Mouse (Mus musculus) neural tube, embryonic 11.5 days (tissue): ENCODE results near the gene Tab2. TPM values are rescaled to one million over a fixed set of nuclear protein-coding genes. Genes with fewer than 3 reads are reported as not detected.
"Not testable (repeated sequence)": the region's sequence is repeated elsewhere in the genome, so short reads cannot be mapped to it uniquely, and the experiment has no call there.

Experiments
- ATAC-seq: fragments of 200-750 bp; cut with Nextera tagmentation; 2 replicates; pipeline ENCODE4 v1.8.0; 2017; ENCODE audit warnings: moderate number of reproducible peaks, mild to moderate bottlenecking, moderate TSS enrichment, moderate library complexity; ENCODE audit not compliant: insufficient read depth, low FRiP score, low TSS enrichment
- DNase-seq: peaks from one replicate; pipeline ENCODE4 v3.0.0-alpha.2; 2015; ENCODE audit warnings: low spot score
- H3K27ac ChIP-seq: fragments of 300-500 bp; sonication (generic); 2 replicates; pipeline ENCODE4 v1.5.1; 2014; ENCODE audit warnings: low read depth, mild to moderate bottlenecking, low read length
- H3K27me3 ChIP-seq: fragments of 300-500 bp; sonication (generic); 2 replicates; pipeline ENCODE4 v1.6.1; 2014; ENCODE audit warnings: mild to moderate bottlenecking, low read length, mixed read lengths; ENCODE audit not compliant: control insufficient read depth, insufficient read depth
- H3K36me3 ChIP-seq: fragments of 300-500 bp; sonication (generic); 2 replicates; pipeline ENCODE4 v1.6.1; 2014; ENCODE audit warnings: mild to moderate bottlenecking, low read length, moderate library complexity, mixed read lengths; ENCODE audit not compliant: control insufficient read depth, insufficient read depth
- H3K4me1 ChIP-seq: fragments of 300-500 bp; sonication (generic); 2 replicates; pipeline ENCODE4 v1.6.1; 2014; ENCODE audit warnings: low read length, mixed read lengths; ENCODE audit not compliant: control insufficient read depth, insufficient read depth
- H3K4me2 ChIP-seq: fragments of 300-500 bp; sonication (generic); 2 replicates; pipeline ENCODE4 v1.6.1; 2014; ENCODE audit warnings: low read depth, mild to moderate bottlenecking, moderate library complexity
- H3K4me3 ChIP-seq: fragments of 300-500 bp; sonication (generic); 2 replicates; pipeline ENCODE4 v1.5.1; 2014; ENCODE audit warnings: low read depth, low read length
- H3K9ac ChIP-seq: fragments of 300-500 bp; sonication (generic); 2 replicates; pipeline ENCODE4 v1.6.1; 2014; ENCODE audit warnings: mild to moderate bottlenecking, low read length
- H3K9me3 ChIP-seq: fragments of 300-500 bp; sonication (generic); 2 replicates; pipeline ENCODE4 v1.6.1; 2016; ENCODE audit warnings: low read length; ENCODE audit not compliant: control insufficient read depth
- WGBS: fragments of 180-500 bp; shearing (Covaris S2); extraction: QIAGEN DNeasy Blood & Tissue Kit; methylation state at CpG from one replicate; pipeline ENCODE4 v1.1.7; 2014; 5-methylcytosine and 5-hydroxymethylcytosine counted together
- polyA plus RNA-seq: library from polyadenylated mRNA; unstranded; fragments of >200 nt; fragmentation: Nextera tagmentation; extraction: Ambion mirVana; gene quantifications from 2 replicates; pipeline ENCODE4 v1.2.1, GENCODE M21; 2014

Tab2 gene
- polyA plus RNA-seq, 1 experiment from 2014 or later = 23.9 TPM

DNA sequence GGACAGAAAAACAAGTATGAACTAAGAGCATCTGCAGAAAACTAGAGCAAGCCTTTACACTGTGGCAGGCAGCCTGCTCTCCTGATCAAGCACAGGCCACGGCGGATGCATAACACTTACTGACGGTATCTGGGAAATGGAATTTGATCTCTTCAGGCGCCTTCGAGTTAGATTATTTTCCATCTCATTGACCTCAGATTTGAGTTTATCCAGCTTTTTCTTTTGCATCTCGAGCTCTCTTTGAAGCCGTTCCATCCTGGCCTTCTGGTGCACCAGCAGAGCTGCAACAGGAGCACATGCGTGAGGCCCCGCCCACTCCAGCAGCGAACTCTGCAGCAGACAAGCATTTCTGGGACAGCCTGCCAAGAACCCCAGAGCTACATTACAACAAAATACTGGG, 44.8 kb downstream of the Tab2 start:
- no peaks in the 10 kb centered on the region for H3K27me3 ChIP-seq
- H3K36me3 ChIP-seq = peaks cover 10% of the 10 kb centered on the region; the same call in 1 of the 2 replicates
- DNase-seq (no peak), ATAC-seq (no peak)
- no peak overlapping the region for H3K4me3 ChIP-seq
- no peaks in the 10 kb centered on the region for H3K9me3 ChIP-seq
- no peak overlapping the region for H3K27ac ChIP-seq
- H3K4me1 ChIP-seq = no peaks in the 10 kb centered on the region
- no peak overlapping the region for H3K4me2 ChIP-seq
- WGBS = 87% methylated on average over 10 of the region's 10 CpGs
- H3K9ac ChIP-seq = no peak overlapping the region

DNA sequence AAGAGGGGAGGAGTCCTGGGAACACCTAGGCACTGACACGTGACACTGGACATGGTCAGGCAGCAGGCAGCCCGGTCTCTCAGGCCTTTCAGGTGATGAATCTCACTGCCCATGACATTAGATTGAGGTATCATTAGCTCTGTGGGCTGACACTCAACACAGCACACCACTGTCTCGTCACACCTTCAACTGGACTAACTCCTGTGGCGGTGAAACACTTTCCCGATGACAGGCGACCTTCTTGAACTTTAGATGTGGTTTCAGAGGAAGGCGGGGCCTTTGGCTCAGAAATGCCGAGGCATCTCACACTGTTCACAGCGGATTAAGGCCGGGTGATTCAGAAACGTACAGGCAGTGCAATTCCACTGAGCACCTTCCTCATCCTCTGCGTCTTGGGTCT, 48.9 kb downstream of the Tab2 start:
- WGBS = 92% methylated on average over 12 of the region's 12 CpGs
- ATAC-seq (no peak), DNase-seq (no peak)
- Histone ChIP-seq H3K4me2 (no peak overlapping the region), H3K27ac (no peak overlapping the region), H3K9ac (no peak overlapping the region), H3K27me3 (no peaks in the 10 kb centered on the region), H3K4me1 (no peaks in the 10 kb centered on the region), H3K9me3 (no peaks in the 10 kb centered on the region), H3K36me3 (peaks cover 13% of the 10 kb centered on the region), H3K4me3 (no peak overlapping the region)

DNA sequence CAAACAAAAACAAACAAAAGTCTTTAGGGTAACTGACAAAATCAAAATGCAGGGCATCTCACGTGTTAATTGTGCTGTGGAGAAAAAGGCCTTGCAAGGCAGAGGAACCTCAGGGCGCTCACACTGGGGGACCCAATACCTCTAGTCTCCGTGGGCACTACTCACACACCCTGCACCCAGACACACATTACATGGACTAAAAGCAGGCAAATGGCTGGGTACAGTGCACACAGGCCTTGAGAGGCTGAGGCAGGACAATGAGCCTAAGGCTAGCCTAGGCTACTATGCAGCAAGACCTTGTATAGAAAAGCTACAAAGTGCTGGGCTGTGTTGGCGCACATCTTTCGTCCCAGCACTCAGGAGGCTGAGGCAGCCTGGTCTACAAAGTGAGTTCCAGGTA, 51.9 kb downstream of the Tab2 start:
- H3K9ac ChIP-seq = no peak overlapping the region
- WGBS = 95% methylated on average over 5 of the region's 5 CpGs
- H3K4me1 ChIP-seq = no peaks in the 10 kb centered on the region
- no peak overlapping the region for H3K27ac ChIP-seq
- H3K4me3 ChIP-seq = no peak overlapping the region
- no peak overlapping the region for H3K4me2 ChIP-seq
- no peaks in the 10 kb centered on the region for H3K9me3 ChIP-seq
- H3K27me3 ChIP-seq = no peaks in the 10 kb centered on the region
- ATAC-seq (no peak), DNase-seq (no peak)
- H3K36me3 ChIP-seq = peaks cover 13% of the 10 kb centered on the region

DNA sequence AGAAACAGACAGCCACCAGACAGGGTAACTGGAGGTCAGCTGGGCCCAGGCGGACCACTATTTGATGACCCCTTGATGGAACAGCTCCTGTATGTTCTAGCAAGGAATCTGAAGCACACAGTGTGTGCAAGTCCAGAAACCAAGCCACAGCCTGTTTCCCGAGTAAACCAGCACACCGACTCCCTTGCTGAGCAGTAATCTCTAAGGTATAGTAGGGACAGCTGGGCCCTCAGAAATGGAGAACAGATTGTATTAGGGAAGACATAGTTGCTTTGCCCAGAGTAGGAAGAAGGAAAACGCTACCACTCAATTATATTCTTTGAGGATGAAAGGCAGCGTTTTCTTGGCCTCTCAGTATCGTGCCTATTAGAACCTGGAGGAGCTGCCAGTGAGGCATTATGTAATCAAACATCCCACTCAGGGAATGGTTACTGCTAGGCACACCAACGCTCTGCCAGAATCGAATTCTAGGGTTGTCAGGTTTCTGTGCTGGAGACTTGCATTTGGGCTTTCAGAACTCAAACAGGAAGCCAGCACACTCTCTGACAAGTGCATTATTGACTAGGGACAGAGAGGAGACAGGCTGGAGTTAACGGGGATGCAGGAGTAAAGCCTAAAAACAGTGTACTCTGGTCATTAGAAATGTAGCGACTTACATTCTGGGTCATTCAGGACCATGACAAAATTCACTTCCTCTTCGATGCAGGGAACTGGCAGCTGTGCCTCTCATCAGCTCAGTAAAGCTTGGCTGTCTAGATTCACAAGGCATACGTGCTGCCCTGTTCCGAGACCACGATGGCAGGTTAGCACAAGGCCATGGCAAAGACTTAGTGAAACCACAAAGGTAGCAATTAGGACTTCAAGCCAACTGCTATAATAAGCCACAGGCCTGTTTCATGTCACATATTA, 55.1 kb downstream of the Tab2 start:
- Histone ChIP-seq H3K9me3 (no peaks in the 10 kb centered on the region), H3K36me3 (peaks cover 2% of the 10 kb centered on the region; the same call in 1 of the 2 replicates), H3K27me3 (no peaks in the 10 kb centered on the region), H3K9ac (no peak overlapping the region), H3K4me2 (no peak overlapping the region), H3K4me3 (no peak overlapping the region), H3K27ac (no peak overlapping the region), H3K4me1 (no peaks in the 10 kb centered on the region)
- WGBS = 91% methylated on average over 14 of the region's 14 CpGs
- ATAC-seq (no peak), DNase-seq (no peak)

DNA sequence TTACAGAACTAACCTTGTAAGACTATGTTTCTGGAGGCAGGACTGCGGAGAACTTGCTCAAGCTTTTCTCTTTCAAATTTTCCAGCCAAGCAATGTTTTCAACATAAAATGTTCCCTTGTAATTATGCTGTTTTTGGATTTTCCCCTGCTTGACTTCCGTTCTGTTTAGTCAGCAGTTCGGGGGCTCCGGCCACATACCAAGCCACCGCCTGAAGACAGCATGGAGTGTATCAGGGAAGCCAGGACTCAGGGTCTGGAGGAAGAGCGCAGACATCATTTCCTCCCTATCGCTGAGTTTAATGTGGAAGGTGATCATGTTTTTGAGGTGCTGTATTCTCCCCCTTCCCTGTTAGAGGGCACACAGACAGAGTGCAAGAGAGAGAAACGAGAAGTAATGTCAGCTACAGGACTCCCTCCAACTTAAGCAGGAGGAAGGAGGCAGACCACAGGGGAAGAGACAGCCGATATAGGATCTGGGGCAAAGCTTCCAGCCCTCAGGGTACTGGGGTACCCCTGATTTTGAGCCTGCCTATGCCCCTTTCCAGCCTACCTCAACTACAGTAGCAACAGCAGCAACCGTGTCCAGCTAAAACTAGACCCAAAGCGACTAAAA, 67.7 kb downstream of the Tab2 start:
- Histone ChIP-seq H3K4me1 (no peaks in the 10 kb centered on the region), H3K4me2 (no peak overlapping the region), H3K27me3 (no peaks in the 10 kb centered on the region), H3K9ac (no peak overlapping the region), H3K4me3 (no peak overlapping the region), H3K36me3 (no peaks in the 10 kb centered on the region), H3K9me3 (no peaks in the 10 kb centered on the region), H3K27ac (no peak overlapping the region)
- DNase-seq (no peak), ATAC-seq (no peak)
- 90% methylated on average over 11 of the region's 11 CpGs for WGBS

DNA sequence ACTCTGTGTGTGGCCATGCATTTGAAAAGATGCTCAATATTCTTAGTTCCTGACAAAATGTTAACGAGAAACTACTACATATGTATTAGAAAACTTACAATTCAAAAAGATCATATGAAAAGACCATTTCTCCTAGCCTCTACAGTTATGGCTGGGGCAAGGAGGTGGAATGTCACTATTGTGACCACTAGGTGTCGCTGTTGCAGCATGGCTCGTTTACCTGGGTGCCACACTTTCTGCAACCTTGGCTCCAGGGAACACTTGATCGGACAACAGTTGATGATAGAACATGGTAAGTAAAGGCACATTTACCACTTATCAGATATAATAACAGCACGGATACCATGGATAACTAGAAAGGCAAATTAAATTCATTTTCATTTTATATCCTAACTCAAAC, 72.5 kb downstream of the Tab2 start:
- DNase-seq (peak; percentile 70), ATAC-seq (0 out of 2 replicates have a peak, but pooled peaks have one; percentile 67)
- Histone ChIP-seq H3K9ac (no peak overlapping the region), H3K27ac (no peak overlapping the region), H3K9me3 (no peaks in the 10 kb centered on the region), H3K27me3 (no peaks in the 10 kb centered on the region), H3K4me2 (no peak overlapping the region), H3K4me1 (no peaks in the 10 kb centered on the region), H3K36me3 (no peaks in the 10 kb centered on the region), H3K4me3 (no peak overlapping the region)
- 13% methylated on average over 5 of the region's 5 CpGs for WGBS

DNA sequence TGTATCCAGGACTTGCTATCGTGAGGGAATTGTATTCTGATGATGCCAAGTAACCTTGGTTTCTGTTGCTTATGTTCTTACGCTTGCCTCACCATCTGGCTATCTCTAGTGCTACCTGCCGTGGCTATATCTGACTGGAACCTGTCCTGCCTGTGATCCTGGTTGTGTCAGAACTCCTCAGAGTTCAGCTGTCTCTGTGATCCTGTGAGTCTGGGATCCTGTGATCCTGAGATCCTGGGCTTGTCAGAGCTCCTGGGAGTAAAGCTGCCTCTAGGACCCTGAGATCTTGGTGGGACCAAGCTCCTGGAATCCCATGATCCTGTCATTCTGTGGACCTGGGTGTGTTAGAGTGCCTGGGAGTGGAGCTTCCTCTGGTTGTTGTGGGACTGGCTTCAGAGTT, 74.1 kb downstream of the Tab2 start:
- no peak overlapping the region for H3K9ac ChIP-seq
- H3K9me3 ChIP-seq = no peaks in the 10 kb centered on the region
- ATAC-seq (no peak), DNase-seq (no peak)
- H3K4me3 ChIP-seq = no peak overlapping the region
- no peaks in the 10 kb centered on the region for H3K36me3 ChIP-seq
- H3K4me1 ChIP-seq = no peaks in the 10 kb centered on the region
- no peak overlapping the region for H3K4me2 ChIP-seq
- 87% methylated on average over 3 of the region's 3 CpGs for WGBS
- H3K27ac ChIP-seq = no peak overlapping the region
- no peaks in the 10 kb centered on the region for H3K27me3 ChIP-seq

DNA sequence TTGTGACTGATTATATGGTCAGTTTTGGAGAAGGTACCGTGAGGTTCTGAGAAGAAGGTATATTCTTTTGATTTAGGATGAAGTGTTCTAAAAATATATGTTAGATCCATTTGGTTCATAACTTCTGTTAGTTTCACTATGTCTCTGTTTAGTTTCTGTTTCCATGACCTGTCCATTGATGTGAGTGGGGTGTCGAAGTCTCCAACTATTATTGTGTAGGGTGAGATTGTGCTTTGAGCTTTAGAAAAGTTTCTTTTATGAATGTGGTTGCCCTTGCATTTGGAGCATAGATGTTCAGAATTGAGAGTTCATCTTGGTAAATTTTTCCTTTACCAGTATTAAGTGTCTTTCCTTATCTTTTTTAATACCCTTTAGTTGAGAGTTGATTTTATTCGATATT, 75.7 kb downstream of the Tab2 start:
- not testable (repeated sequence) for H3K9me3 ChIP-seq, H3K4me3 ChIP-seq, H3K4me1 ChIP-seq, H3K27ac ChIP-seq, H3K27me3 ChIP-seq, H3K9ac ChIP-seq, H3K4me2 ChIP-seq, ATAC-seq, H3K36me3 ChIP-seq, DNase-seq
- WGBS = 88% methylated on average over 3 of the region's 3 CpGs

DNA sequence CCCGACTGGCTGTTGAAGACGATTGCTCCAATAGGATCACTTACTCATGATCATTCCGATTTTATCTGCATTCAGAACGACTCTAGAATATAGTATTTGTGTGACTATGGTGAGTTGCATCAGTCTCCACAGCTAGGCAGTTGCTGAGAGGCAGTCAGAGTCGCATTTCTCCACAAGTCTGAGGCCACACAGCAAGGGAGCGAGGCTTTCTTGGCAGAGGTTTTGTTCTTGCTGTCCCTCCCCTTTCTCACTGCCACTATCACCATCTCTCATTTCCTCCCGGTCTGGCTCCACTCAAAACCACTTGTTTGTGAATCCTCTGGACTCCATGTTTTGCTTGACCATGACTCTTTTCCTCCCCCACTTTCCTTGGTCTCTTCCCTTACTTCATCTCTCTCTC, 81.8 kb downstream of the Tab2 start:
- no peaks in the 10 kb centered on the region for H3K27me3 ChIP-seq
- ATAC-seq (no peak), DNase-seq (no peak)
- H3K4me2 ChIP-seq = no peak overlapping the region
- no peak overlapping the region for H3K9ac ChIP-seq
- no peaks in the 10 kb centered on the region for H3K9me3 ChIP-seq
- H3K27ac ChIP-seq = no peak overlapping the region
- no peak overlapping the region for H3K4me3 ChIP-seq
- no peaks in the 10 kb centered on the region for H3K36me3 ChIP-seq
- WGBS = 82% methylated on average over 7 of the region's 7 CpGs
- H3K4me1 ChIP-seq = no peaks in the 10 kb centered on the region
